ENCODE assay signal across 7 mouse cellular contexts in genomic region chr12:54695511-54696241, GRCm38 (mm10). TPM values are rescaled to one million over a fixed set of nuclear protein-coding genes. Genes with fewer than 3 reads are reported as not detected.
A peak's percentile ranks its signal among the peaks of the same experiment; 100 is the strongest.
DNase-seq lines count a peak whose midpoint lies in the region; ATAC-seq lines count a peak whose summit lies in the region.

Eapp (minus strand) TSS chr12:54695897.

- peak within 1 kb of the TSS; percentile 97 for H3K27ac ChIP-seq in intestine, embryonic 16.5 days (ENCODE audit: low read length)
- H3K27ac ChIP-seq in midbrain, embryonic 11.5 days (ENCODE audit: low read depth, low read length) = peak within 1 kb of the TSS; percentile 93

- H3K4me2 ChIP-seq in intestine, embryonic 16.5 days (ENCODE audit: low read depth, low read length) = peak within 1 kb of the TSS; percentile 67
- peak within 1 kb of the TSS; percentile 54 for H3K4me2 ChIP-seq in midbrain, embryonic 11.5 days

- H3K9ac ChIP-seq in intestine, embryonic 16.5 days (ENCODE audit: low read depth, low read length) = peak within 1 kb of the TSS; percentile 93
- H3K9ac ChIP-seq in midbrain, embryonic 11.5 days (ENCODE audit: low read length) = peak within 1 kb of the TSS; percentile 86

- H3K9me3 ChIP-seq in intestine, embryonic 16.5 days (ENCODE audit: control insufficient read depth, low read length) = no peaks in the 10 kb centered on the region
- no peaks in the 10 kb centered on the region for H3K9me3 ChIP-seq in midbrain, embryonic 11.5 days (ENCODE audit: control insufficient read depth, low read length)

- peak; percentile 96 for DNase-seq in adrenal gland, adult 2 months
- DNase-seq in embryo, embryonic 11.5 days (ENCODE audit: low read depth, low spot score) = peak; percentile 92
- DNase-seq in gastrocnemius, postnatal 4 days (ENCODE audit: low spot score in 2 of 2) = peak; percentile 87 to 95
- peak; percentile 97 for DNase-seq in left cerebral cortex, postnatal 36 days (ENCODE audit: low spot score in 2 of 2)
- DNase-seq in midbrain, embryonic 11.5 days (ENCODE audit: low spot score, missing footprints) = peak; percentile 98
- peak; percentile 98 for DNase-seq in skeletal muscle tissue, adult 2 months (ENCODE audit: low read depth, low spot score)

- peaks cover 7% of the 10 kb centered on the region for H3K4me1 ChIP-seq in intestine, embryonic 16.5 days (ENCODE audit: control insufficient read depth, insufficient read depth, low read length)
- H3K4me1 ChIP-seq in midbrain, embryonic 11.5 days (ENCODE audit: control insufficient read depth, insufficient read depth, low read length) = peaks cover 2% of the 10 kb centered on the region; the same call in 1 of the 2 replicates

- intact Hi-C loops in left cerebral cortex, postnatal 36 days (cut with DNase I) = loop anchor here (10.0 kb wide), 1 partner anchor 49 kb away; no protein-coding TSS in a partner anchor

- no peaks in the 10 kb centered on the region for H3K36me3 ChIP-seq in intestine, embryonic 16.5 days (ENCODE audit: control insufficient read depth, insufficient read depth, low read length)
- no peaks in the 10 kb centered on the region for H3K36me3 ChIP-seq in midbrain, embryonic 11.5 days (ENCODE audit: control insufficient read depth, insufficient read depth, low read length)

- no peaks in the 10 kb centered on the region for H3K27me3 ChIP-seq in intestine, embryonic 16.5 days (replicated peaks; ENCODE audit: control insufficient read depth, insufficient read depth, low read length)
- no peaks in the 10 kb centered on the region for H3K27me3 ChIP-seq in midbrain, embryonic 11.5 days (ENCODE audit: control insufficient read depth, insufficient read depth, low read length)

- H3K4me3 ChIP-seq in intestine, embryonic 16.5 days (ENCODE audit: low read length) = peak within 1 kb of the TSS; percentile 89
- peak within 1 kb of the TSS; percentile 83 for H3K4me3 ChIP-seq in midbrain, embryonic 11.5 days (ENCODE audit: low read depth, low read length)

- peak; percentile 92 for ATAC-seq in intestine, embryonic 16.5 days
- ATAC-seq in midbrain, embryonic 11.5 days (ENCODE audit: low FRiP score) = peak; percentile 89

- under 1% methylated on average over 57 of the region's 57 CpGs for WGBS in intestine, embryonic 16.5 days
- under 1% methylated on average over 57 of the region's 57 CpGs for WGBS in midbrain, embryonic 11.5 days

RNA-seq across cellular contexts. Expression of gene Eapp, which starts in this region (rescaled TPM):
- 10 to 100 TPM; 38.5 to 43.3 TPM for total RNA-seq in adrenal gland, adult 2 months (2021)
- 12.4 and 18.7 TPM in 2 replicates for polyA plus RNA-seq in adrenal gland, adult 2 months (2012; rRNA removed)
- 10 to 100 TPM; 25.3 to 32.0 TPM for total RNA-seq in gastrocnemius, postnatal 4 days (2021)
- polyA plus RNA-seq in intestine, embryonic 16.5 days (2015; fragmentation: Nextera tagmentation; extraction: Ambion mirVana) = 57.8 and 60.9 TPM in 2 replicates
- total RNA-seq in left cerebral cortex, postnatal 36 days (2021) = 10 to 100 TPM; 37.9 to 41.0 TPM
- 77.8 and 88.0 TPM in 2 replicates for polyA plus RNA-seq in midbrain, embryonic 11.5 days (2014; fragmentation: Nextera tagmentation; extraction: Ambion mirVana)

Comparison
In these comparisons a context has a peak if more than half of its experiments do, and no peak if none do; other contexts are left out.
1. Peak in every context shown above with its lines: DNase-seq, ATAC-seq, H3K4me3 ChIP-seq and H3K27ac ChIP-seq.